Mouse (Mus musculus) brain, embryonic 14.5 days (tissue): Measurements from ENCODE around the gene Elmsan1. TPM values are rescaled to one million over a fixed set of nuclear protein-coding genes. Genes with fewer than 3 reads are reported as not detected.

Experiments used
- DNase-seq: peaks from one replicate; pipeline ENCODE4 v3.0.0-alpha.2; 2011; ENCODE audit warnings: low read depth
- CTCF ChIP-seq: fragments of 200-500 bp; IDR thresholded peaks from 2 replicates; pipeline ENCODE4 v1.5.1; 2012; ENCODE audit warnings: inconsistent platforms, mild to moderate bottlenecking, moderate library complexity, borderline replicate concordance; ENCODE audit not compliant: insufficient read depth, insufficient read length; ENCODE audit errors: extremely low read depth
- POLR2A ChIP-seq: fragments of 200-500 bp; IDR thresholded peaks from 2 replicates; pipeline ENCODE4 v1.6.1; 2012; ENCODE audit warnings: mild to moderate bottlenecking, inconsistent platforms, borderline replicate concordance; ENCODE audit not compliant: poor library complexity, insufficient read depth, insufficient read length, severe bottlenecking; ENCODE audit errors: extremely low read depth
- polyA plus RNA-seq: library from polyadenylated mRNA; depleted of rRNA; stranded (reverse); fragments of >200 nt; gene quantifications from 2 replicates; pipeline ENCODE4 v1.2.3, GENCODE M21; 2012

The Elmsan1 gene
- polyA plus RNA-seq, 1 experiment: 7.9 TPM

DNA sequence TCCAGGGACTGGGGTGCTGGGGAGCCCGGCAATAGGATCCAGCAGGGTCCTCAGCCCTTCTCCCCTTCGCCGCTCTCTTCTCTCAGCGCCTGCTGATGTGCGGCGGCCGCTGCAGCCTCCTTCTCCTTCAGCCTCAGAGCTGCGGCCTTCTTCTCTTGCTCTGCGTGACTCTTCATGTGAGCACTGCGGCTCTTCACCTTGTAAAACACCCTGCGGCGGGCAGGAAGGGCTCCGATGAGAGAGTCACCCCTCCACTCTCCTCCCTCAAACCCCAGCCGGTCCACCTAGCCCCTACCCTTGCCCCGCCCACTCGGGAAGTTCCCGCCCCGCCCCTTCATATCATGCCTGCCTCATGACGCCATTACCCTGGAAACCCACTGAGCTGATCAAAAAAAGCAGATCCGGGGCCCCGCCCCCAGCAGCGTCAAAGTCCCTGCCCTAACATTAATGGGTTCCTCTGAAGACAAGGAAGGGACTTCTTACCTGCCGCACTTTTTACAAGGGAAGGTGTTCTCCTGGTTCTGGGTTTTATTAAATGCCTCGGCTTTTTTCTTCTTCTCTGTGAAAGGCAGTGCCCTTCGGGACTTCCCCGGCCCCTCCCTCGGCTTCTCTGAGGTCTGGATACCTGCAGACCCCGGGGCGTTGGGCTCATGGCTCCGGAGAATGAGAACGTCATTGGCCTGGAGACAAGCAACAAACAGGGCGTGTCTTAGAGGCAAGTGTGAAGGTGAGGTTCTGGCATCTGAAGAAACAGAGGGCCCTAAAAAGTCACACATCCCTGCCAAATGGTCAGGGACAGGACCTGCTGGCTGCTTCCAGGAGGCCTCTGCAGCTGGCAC lies 66.1 kb downstream of the Elmsan1 start:
- no peak for TF ChIP-seq POLR2A
- no peak for TF ChIP-seq CTCF
- no peak for DNase-seq

GRCm38 (mm10) chr12:84151911-84152310 lies 66.8 kb downstream of the Elmsan1 start:
- DNase-seq: no peak
- TF ChIP-seq CTCF (no peak), POLR2A (no peak)

- DNase-seq: no peak
- TF ChIP-seq POLR2A (no peak), CTCF (no peak)
Observed at GRCm38 (mm10) chr12:84150976-84151375, 67.7 kb downstream of the Elmsan1 start.

- DNase-seq: peak; percentile 45
Observed at GRCm38 (mm10) chr12:84149971-84150370, 68.7 kb downstream of the Elmsan1 start.

GRCm38 (mm10) chr12:84148622-84149012 lies 70.1 kb downstream of the Elmsan1 start:
- TF ChIP-seq POLR2A (no peak), CTCF (no peak)
- no peak for DNase-seq

More at GRCm38 (mm10) chr12:84149971-84150370, 68.7 kb downstream of the Elmsan1 start:
- no peak for TF ChIP-seq POLR2A
- no peak for TF ChIP-seq CTCF

- DNase-seq: peak; percentile 97
- TF ChIP-seq POLR2A (peak; percentile 32; the same call in 1 of the 2 replicates), CTCF (peak; percentile 48; the same call in 1 of the 2 replicates)
Observed at GRCm38 (mm10) chr12:84147954-84148621, 70.6 kb downstream of the Elmsan1 start, which contains the start of gene Pnma1. Gene Pnma1 (minus strand): TSS chr12:84148489.

- no peak for TF ChIP-seq POLR2A
- no peak for TF ChIP-seq CTCF
- no peak for DNase-seq
Observed at GRCm38 (mm10) chr12:84142281-84143050, 76.2 kb downstream of the Elmsan1 start.

GRCm38 (mm10) chr12:84141271-84141670 lies 77.4 kb downstream of the Elmsan1 start:
- TF ChIP-seq POLR2A: no peak
- TF ChIP-seq CTCF: no peak
- DNase-seq: no peak

- TF ChIP-seq CTCF (no peak), POLR2A (no peak)
- DNase-seq: no peak
Observed at GRCm38 (mm10) chr12:84140135-84140534, 78.5 kb downstream of the Elmsan1 start.

- no peak for TF ChIP-seq POLR2A
- TF ChIP-seq CTCF: no peak
Observed at GRCm38 (mm10) chr12:84137131-84137530, 81.5 kb downstream of the Elmsan1 start.

GRCm38 (mm10) chr12:84132265-84132664 lies 86.4 kb downstream of the Elmsan1 start:
- DNase-seq: peak; percentile 15
- no peak for TF ChIP-seq POLR2A
- peak; percentile 55; the same call in 1 of the 2 replicates for TF ChIP-seq CTCF

More at GRCm38 (mm10) chr12:84137131-84137530, 81.5 kb downstream of the Elmsan1 start:
- DNase-seq: no peak
